In genomic region chr7:34132355-34133079, GRCm38 (mm10) we compare ENCODE assay signal across 9 mouse cellular contexts. TPM values are rescaled to one million over a fixed set of nuclear protein-coding genes. Genes with fewer than 3 reads are reported as not detected.
DNase-seq lines count a peak whose midpoint lies in the region; ATAC-seq and TF ChIP-seq lines count a peak whose summit lies in the region.
"Had no signal": no experiment of that assay in that cellular context is flagged by ENCODE, and none has a peak within 500 bp of the region (broad histone marks: within the 10 kb centered on the region; RNA-seq: fewer than 3 reads in every experiment).

No protein-coding gene starts in this region.

- TF ChIP-seq POLR2A in cerebellum, adult 2 months (IDR thresholded peaks at IDR 0.05; ENCODE audit: borderline replicate concordance, insufficient read depth, low read length) = no peak
- no peak for TF ChIP-seq POLR2A in olfactory bulb, adult 2 months (IDR thresholded peaks at IDR 0.05; ENCODE audit: insufficient read depth, low read depth, low read length)

- no peaks in the 10 kb centered on the region for H3K9me3 ChIP-seq in forebrain, embryonic 11.5 days (ENCODE audit: control insufficient read depth, low read length)
- H3K9me3 ChIP-seq in hindbrain, embryonic 15.5 days = no peaks in the 10 kb centered on the region
- no peaks in the 10 kb centered on the region for H3K9me3 ChIP-seq in liver, embryonic 14.5 days (ENCODE audit: control insufficient read depth, low read length)

- no peak for TF ChIP-seq EP300 in liver, embryonic 14.5 days (IDR thresholded peaks at IDR 0.05; ENCODE audit: low read depth)

- peak; percentile 64 for ATAC-seq in forebrain, embryonic 11.5 days (replicated peaks; ENCODE audit: low FRiP score)
- peak; percentile 76 for ATAC-seq in hindbrain, embryonic 15.5 days (ENCODE audit: low FRiP score, low read depth)
- peak; percentile 59 for ATAC-seq in liver, embryonic 14.5 days (ENCODE audit: insufficient read depth)

- H3K9ac ChIP-seq in forebrain, embryonic 11.5 days (ENCODE audit: low read length) = peak overlapping the region; percentile 79
- peak overlapping the region; percentile 79 for H3K9ac ChIP-seq in hindbrain, embryonic 15.5 days
- no peak overlapping the region; the same call in 1 of the 2 replicates for H3K9ac ChIP-seq in liver, embryonic 14.5 days (replicated peaks)

- 4% methylated on average over 100 of the region's 116 CpGs for WGBS in cerebellum, adult 2 months
- WGBS in forebrain, embryonic 11.5 days = under 1% methylated on average over 78 of the region's 116 CpGs
- WGBS in hindbrain, embryonic 15.5 days = under 1% methylated on average over 75 of the region's 116 CpGs
- 1% methylated on average over 101 of the region's 116 CpGs for WGBS in liver, embryonic 14.5 days (ENCODE audit: insufficient replicate concordance)
- WGBS in olfactory bulb, adult 2 months = 5% methylated on average over 116 of the region's 116 CpGs

- H3K4me3 ChIP-seq in cerebellum, adult 2 months (replicated peaks; ENCODE audit: insufficient read depth, low read depth, low read length) = peak overlapping the region; percentile 22
- peak overlapping the region; percentile 79 for H3K4me3 ChIP-seq in forebrain, embryonic 11.5 days (ENCODE audit: low read depth, low read length)
- H3K4me3 ChIP-seq in hindbrain, embryonic 15.5 days = peak overlapping the region; percentile 84
- peak overlapping the region; percentile 51 to 58 for H3K4me3 ChIP-seq in liver, embryonic 14.5 days (ENCODE audit: insufficient read depth in 1 of 2, low read depth in 2 of 2, low read length in 2 of 2)
- H3K4me3 ChIP-seq in olfactory bulb, adult 2 months (ENCODE audit: insufficient read depth, low read depth, low read length) = peak overlapping the region; percentile 93

- no peaks in the 10 kb centered on the region for H3K27me3 ChIP-seq in cerebellum, adult 2 months (ENCODE audit: control insufficient read depth, insufficient read depth, low read length)
- no peaks in the 10 kb centered on the region for H3K27me3 ChIP-seq in forebrain, embryonic 11.5 days (ENCODE audit: control insufficient read depth, insufficient read depth, low read length)
- no peaks in the 10 kb centered on the region for H3K27me3 ChIP-seq in hindbrain, embryonic 15.5 days
- H3K27me3 ChIP-seq in liver, embryonic 14.5 days (ENCODE audit: control insufficient read depth, insufficient read depth, low read length) = peaks cover 39% of the 10 kb centered on the region

- no peak for DNase-seq in cerebellum, adult 2 months
- DNase-seq in cerebellum, adult 9-10 months = no peak
- peak; percentile 15 for DNase-seq in MN1 (ENCODE audit: low spot score)
- DNase-seq in forebrain, embryonic 11.5 days (ENCODE audit: low spot score) = peak; percentile 81
- DNase-seq in liver, embryonic 14.5 days (ENCODE audit: low read depth in 3 of 3, low spot score in 3 of 3) = no peak
- DNase-seq in thymus, adult 18-20 months = no peak

- H3K4me1 ChIP-seq in cerebellum, adult 2 months (ENCODE audit: control insufficient read depth, insufficient read depth, low read length) = no peaks in the 10 kb centered on the region
- H3K4me1 ChIP-seq in forebrain, embryonic 11.5 days (replicated peaks; ENCODE audit: control insufficient read depth, insufficient read depth, low read length) = peaks cover 3% of the 10 kb centered on the region; the same call in 1 of the 2 replicates
- peaks cover 27% of the 10 kb centered on the region for H3K4me1 ChIP-seq in hindbrain, embryonic 15.5 days (replicated peaks)
- no peaks in the 10 kb centered on the region; a peak in 1 of 4 replicates for H3K4me1 ChIP-seq in liver, embryonic 14.5 days (replicated peaks; ENCODE audit: control insufficient read depth in 2 of 2, insufficient read depth in 2 of 2, low read length in 1 of 2)
- peaks cover 5% of the 10 kb centered on the region; the same call in 1 of the 2 replicates for H3K4me1 ChIP-seq in olfactory bulb, adult 2 months (ENCODE audit: control insufficient read depth, insufficient read depth, low read length)

- no peaks in the 10 kb centered on the region for H3K36me3 ChIP-seq in forebrain, embryonic 11.5 days (ENCODE audit: control insufficient read depth, insufficient read depth, low read length)
- no peaks in the 10 kb centered on the region for H3K36me3 ChIP-seq in hindbrain, embryonic 15.5 days
- no peaks in the 10 kb centered on the region for H3K36me3 ChIP-seq in liver, embryonic 14.5 days (replicated peaks; ENCODE audit: control insufficient read depth, insufficient read depth, low read depth)

- peak overlapping the region; percentile 60 for H3K4me2 ChIP-seq in forebrain, embryonic 11.5 days (ENCODE audit: low read depth, low read length, severe bottlenecking)
- peak overlapping the region; percentile 85 for H3K4me2 ChIP-seq in hindbrain, embryonic 15.5 days
- H3K4me2 ChIP-seq in liver, embryonic 14.5 days (ENCODE audit: low read depth) = peak overlapping the region; percentile 48

- H3K27ac ChIP-seq in cerebellum, adult 2 months (ENCODE audit: insufficient read depth, low read length) = no peak overlapping the region
- H3K27ac ChIP-seq in forebrain, embryonic 11.5 days (ENCODE audit: low read depth, low read length) = peak overlapping the region; percentile 25; the same call in 1 of the 2 replicates
- H3K27ac ChIP-seq in hindbrain, embryonic 15.5 days (replicated peaks) = peak overlapping the region; percentile 73
- no peak overlapping the region for H3K27ac ChIP-seq in liver, embryonic 14.5 days
- H3K27ac ChIP-seq in olfactory bulb, adult 2 months (ENCODE audit: insufficient read depth, low read depth, low read length) = no peak overlapping the region

- TF ChIP-seq CTCF in cerebellum, adult 2 months (IDR thresholded peaks at IDR 0.05; ENCODE audit: borderline replicate concordance, insufficient read depth, low read depth, low read length) = no peak
- TF ChIP-seq CTCF in liver, embryonic 14.5 days (IDR thresholded peaks at IDR 0.05; ENCODE audit: low read depth) = no peak
- TF ChIP-seq CTCF in olfactory bulb, adult 2 months (IDR thresholded peaks at IDR 0.05; ENCODE audit: insufficient read depth, low read depth, low read length) = no peak

RNA-seq across cellular contexts. Expression of gene Wtip, which starts 0.6 kb away (rescaled TPM):
- polyA plus RNA-seq in cerebellum, adult 2 months (2012; rRNA removed) = 6.0 and 6.1 TPM in 2 replicates
- polyA plus RNA-seq in forebrain, embryonic 11.5 days (2014; fragmentation: Nextera tagmentation; extraction: Ambion mirVana) = 3.9 and 5.7 TPM in 2 replicates
- polyA plus RNA-seq in hindbrain, embryonic 15.5 days (2015; fragmentation: Nextera tagmentation; extraction: Ambion mirVana) = 4.1 and 5.9 TPM in 2 replicates
- polyA plus RNA-seq in liver, embryonic 14.5 days (2012; rRNA removed) = 2.8 TPM in 2 replicates
- polyA plus RNA-seq in liver, embryonic 14.5 days (2014; fragmentation: Nextera tagmentation; extraction: Ambion mirVana) = 0.47 and 0.57 TPM in 2 replicates
- not detected in 2 replicates for polyA plus RNA-seq in olfactory bulb, adult 2 months (2012; ENCODE audit: insufficient read depth, insufficient read length, low replicate concordance, missing spikeins)

RNA-seq across cellular contexts. Expression of gene Uba2, which starts 36.9 kb away (rescaled TPM):
- 106 and 110 TPM in 2 replicates for polyA plus RNA-seq in cerebellum, adult 2 months (2012; rRNA removed)
- 270 and 276 TPM in 2 replicates for polyA plus RNA-seq in forebrain, embryonic 11.5 days (2014; fragmentation: Nextera tagmentation; extraction: Ambion mirVana)
- polyA plus RNA-seq in hindbrain, embryonic 15.5 days (2015; fragmentation: Nextera tagmentation; extraction: Ambion mirVana) = 156 and 162 TPM in 2 replicates
- polyA plus RNA-seq in liver, embryonic 14.5 days (2012; rRNA removed) = 37.4 and 62.1 TPM in 2 replicates
- 83.0 and 97.5 TPM in 2 replicates for polyA plus RNA-seq in liver, embryonic 14.5 days (2014; fragmentation: Nextera tagmentation; extraction: Ambion mirVana)
- polyA plus RNA-seq in olfactory bulb, adult 2 months (2012; ENCODE audit: insufficient read depth, insufficient read length, low replicate concordance, missing spikeins) = not detected in 2 replicates

RNA-seq across cellular contexts. Expression of gene Scgb1b30, which starts 37.3 kb away (rescaled TPM):
- polyA plus RNA-seq in cerebellum, adult 2 months (2012; rRNA removed) = not detected in 2 replicates
- not detected in 2 replicates for polyA plus RNA-seq in forebrain, embryonic 11.5 days (2014; fragmentation: Nextera tagmentation; extraction: Ambion mirVana)
- not detected in 2 replicates for polyA plus RNA-seq in hindbrain, embryonic 15.5 days (2015; fragmentation: Nextera tagmentation; extraction: Ambion mirVana)
- polyA plus RNA-seq in liver, embryonic 14.5 days (2012; rRNA removed) = not detected in 2 replicates
- not detected in 2 replicates for polyA plus RNA-seq in liver, embryonic 14.5 days (2014; fragmentation: Nextera tagmentation; extraction: Ambion mirVana)
- not detected in 2 replicates for polyA plus RNA-seq in olfactory bulb, adult 2 months (2012; ENCODE audit: insufficient read depth, insufficient read length, low replicate concordance, missing spikeins)
- polyA plus RNA-seq: gonadal fat pad, adult 2 months had no signal

Comparison
In these comparisons a context has a peak if more than half of its experiments do, and no peak if none do; other contexts are left out.
1. DNase-seq: peak in MN1 (single experiment) and forebrain, embryonic 11.5 days (single experiment); none in cerebellum, adult 2 months (0 of 2), cerebellum, adult 9-10 months (single experiment), liver, embryonic 14.5 days (0 of 3) and thymus, adult 18-20 months (0 of 2).
2. H3K27ac ChIP-seq: peak in forebrain, embryonic 11.5 days (single experiment) and hindbrain, embryonic 15.5 days (single experiment); none in cerebellum, adult 2 months (single experiment), liver, embryonic 14.5 days (single experiment) and olfactory bulb, adult 2 months (single experiment).
3. H3K4me3 ChIP-seq: peak in every context shown above with its lines; median percentile 93 in olfactory bulb, adult 2 months; 84 in hindbrain, embryonic 15.5 days; 79 in forebrain, embryonic 11.5 days; 54 in liver, embryonic 14.5 days; 22 in cerebellum, adult 2 months.
4. RNA of gene Uba2, which starts 36.9 kb away (polyA plus RNA-seq): 270 to 276 TPM in forebrain, embryonic 11.5 days, 156 to 162 TPM in hindbrain, embryonic 15.5 days, 106 to 110 TPM in cerebellum, adult 2 months and 37.4 to 97.5 TPM in liver, embryonic 14.5 days; not detected in olfactory bulb, adult 2 months; every median in the first group is over 10 times any median in the second.
5. Peak in every context shown above with its lines, with median percentiles within 50 percentile points of each other: ATAC-seq and H3K4me2 ChIP-seq.